Mouse (Mus musculus) neutrophil, adult 65 days (primary cell): ENCODE results near the gene Kif18a. TPM values are rescaled to one million over a fixed set of nuclear protein-coding genes. Genes with fewer than 3 reads are reported as not detected.

ENCODE experiments used
- total RNA-seq: library from RNA; stranded (reverse); gene quantifications from 2 replicates; pipeline ENCODE4 v1.2.4, GENCODE M21; 2023

Gene Kif18a
- total RNA-seq = 14.7 and 19.7 TPM in 2 replicates

GRCm38 (mm10) chr2:109280600-109281340 lies at the start of gene Kif18a, which contains the start of gene Mettl15:
Gene Kif18a (plus strand): TSS chr2:109280738.
Gene Mettl15 (minus strand): TSS chr2:109280748.

Other genes starting within 250 kb of the Kif18a start
- gene Mettl15, start within 50 bp of the Kif18a start, total RNA-seq = 1.4 and 3.1 TPM in 2 replicates